Mouse (Mus musculus) olfactory bulb, adult 2 months (tissue): ENCODE results near the gene Spdl1.

Experiments
- CTCF ChIP-seq: fragments of 200-500 bp; IDR thresholded peaks from 2 replicates; pipeline ENCODE4 v1.5.1; 2012; ENCODE audit warnings: low read depth, mild to moderate bottlenecking, low read length, moderate library complexity; ENCODE audit not compliant: insufficient read depth
- POLR2A ChIP-seq: fragments of 200-500 bp; IDR thresholded peaks from 2 replicates; pipeline ENCODE4 v1.6.1; 2012; ENCODE audit warnings: mild to moderate bottlenecking, low read depth, low read length, moderate library complexity; ENCODE audit not compliant: insufficient read depth

GRCm38 (mm10) chr11:34814319-34814718, 19.1 kb downstream of the Spdl1 start:
- TF ChIP-seq CTCF = no peak
- no peak for TF ChIP-seq POLR2A
